Mouse (Mus musculus): Measurements from ENCODE around the gene Ptma. TPM values are rescaled to one million over a fixed set of nuclear protein-coding genes. Genes with fewer than 3 reads are reported as not detected.

Gene Ptma
- 3,893 and 3,930 TPM in 2 replicates for polyA plus RNA-seq (2011; ENCODE audit: insufficient read depth, insufficient read length, low read depth, missing spikeins)

DNA sequence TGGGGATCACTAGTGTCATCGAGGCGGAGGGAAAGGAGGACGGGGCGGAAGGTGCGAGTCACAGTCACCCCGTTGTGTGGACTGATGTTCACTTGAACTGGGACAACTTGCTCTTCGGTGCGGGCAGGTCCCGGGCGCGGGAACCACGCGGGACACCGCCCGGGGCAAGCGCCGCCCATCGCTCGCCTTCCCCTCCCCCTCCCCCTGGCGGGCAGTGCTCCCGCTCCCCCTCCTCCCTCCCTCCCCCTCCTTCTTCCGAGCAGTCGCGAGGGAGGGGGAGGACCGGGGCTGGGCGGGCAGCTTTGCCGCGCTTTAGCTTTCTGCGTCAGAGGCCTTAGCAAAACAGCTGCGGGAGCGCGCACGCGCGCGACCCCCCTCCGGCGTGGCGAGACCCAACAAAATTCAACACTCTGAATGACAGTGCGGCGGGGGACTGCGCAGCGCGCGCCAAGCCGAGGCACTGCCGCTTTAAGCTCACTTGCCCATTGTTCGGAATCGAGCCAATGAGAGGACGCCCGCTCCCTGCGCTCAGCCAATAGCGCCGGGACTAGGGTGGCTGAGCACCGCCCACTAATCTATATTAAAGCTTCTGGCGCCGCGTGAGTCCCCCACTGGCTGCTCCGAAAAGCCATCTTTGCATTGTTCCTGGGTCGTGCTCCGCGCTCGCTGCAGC lies at the start of gene Ptma:
Gene Ptma, plus strand, starts transcription at position 611 of the 673 bp plus-strand sequence.
- Histone ChIP-seq H3K4me3 (ENCODE audit: low read depth, low read length) (peak within 1 kb of the TSS; percentile 97), H3K27ac (ENCODE audit: insufficient read depth, low read length) (peak within 1 kb of the TSS; percentile 95), H3K27me3 (ENCODE audit: control insufficient read depth, insufficient read depth, low read length, poor library complexity, severe bottlenecking) (no peaks in the 10 kb centered on the region), H3K4me1 (ENCODE audit: control insufficient read depth, insufficient read depth, low read length) (peaks cover 4% of the 10 kb centered on the region), H3K9me3 (replicated peaks; ENCODE audit: control insufficient read depth, insufficient read depth, low read length, poor library complexity, severe bottlenecking) (no peaks in the 10 kb centered on the region), H3K9ac (ENCODE audit: low read depth, poor library complexity, severe bottlenecking) (peak within 1 kb of the TSS; percentile 99), H3K36me3 (ENCODE audit: control insufficient read depth, insufficient read depth, low read length, poor library complexity, severe bottlenecking) (peaks cover 36% of the 10 kb centered on the region)
- peak; percentile 64 for TF ChIP-seq EP300 (IDR thresholded peaks at IDR 0.05; ENCODE audit: insufficient read depth, low read depth, low read length)
- TF ChIP-seq POLR2A (IDR thresholded peaks at IDR 0.05; ENCODE audit: insufficient read depth, low read length): peak; percentile 31
- TF ChIP-seq CTCF (IDR thresholded peaks at IDR 0.05; ENCODE audit: low read depth, low read length): no peak

DNA sequence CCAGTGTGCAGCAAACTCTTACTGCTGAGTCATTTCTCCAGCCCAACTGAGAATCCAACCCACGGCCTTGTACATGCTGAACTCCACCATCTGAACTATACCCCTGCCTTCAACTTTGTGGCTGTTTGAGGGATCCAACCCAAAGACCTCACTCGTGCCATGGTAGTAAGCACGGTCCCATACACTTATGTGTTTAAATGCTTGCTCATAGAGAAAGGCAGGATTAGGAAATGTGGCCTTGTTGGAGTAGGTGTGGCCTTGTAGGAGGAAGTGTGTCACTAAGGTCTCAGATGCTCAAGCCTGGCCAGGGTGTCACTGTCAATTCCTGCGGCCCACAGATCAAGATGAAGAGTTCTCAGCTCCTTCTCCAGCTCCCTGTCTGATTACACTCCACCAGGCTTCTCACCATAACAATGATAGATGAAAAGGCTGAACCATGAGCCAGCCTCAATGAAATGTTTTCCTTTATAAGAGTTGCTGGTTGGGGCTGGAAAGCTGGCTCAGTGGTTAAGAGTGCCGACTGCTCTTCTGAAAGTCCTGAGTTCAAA lies 48.7 kb upstream of the Ptma start:
- Histone ChIP-seq H3K4me3 (ENCODE audit: low read depth, low read length) (no peak overlapping the region), H3K27ac (ENCODE audit: insufficient read depth, low read length) (no peak overlapping the region), H3K4me1 (ENCODE audit: control insufficient read depth, insufficient read depth, low read length) (peaks cover 6% of the 10 kb centered on the region), H3K9me3 (replicated peaks; ENCODE audit: control insufficient read depth, insufficient read depth, low read length, poor library complexity, severe bottlenecking) (no peaks in the 10 kb centered on the region), H3K27me3 (ENCODE audit: control insufficient read depth, insufficient read depth, low read length, poor library complexity, severe bottlenecking) (no peaks in the 10 kb centered on the region), H3K36me3 (ENCODE audit: control insufficient read depth, insufficient read depth, low read length, poor library complexity, severe bottlenecking) (no peaks in the 10 kb centered on the region), H3K9ac (ENCODE audit: low read depth, poor library complexity, severe bottlenecking) (no peak overlapping the region)
- no peak for TF ChIP-seq EP300 (IDR thresholded peaks at IDR 0.05; ENCODE audit: insufficient read depth, low read depth, low read length)
- no peak for TF ChIP-seq POLR2A (IDR thresholded peaks at IDR 0.05; ENCODE audit: insufficient read depth, low read length)
- no peak for TF ChIP-seq CTCF (IDR thresholded peaks at IDR 0.05; ENCODE audit: low read depth, low read length)

DNA sequence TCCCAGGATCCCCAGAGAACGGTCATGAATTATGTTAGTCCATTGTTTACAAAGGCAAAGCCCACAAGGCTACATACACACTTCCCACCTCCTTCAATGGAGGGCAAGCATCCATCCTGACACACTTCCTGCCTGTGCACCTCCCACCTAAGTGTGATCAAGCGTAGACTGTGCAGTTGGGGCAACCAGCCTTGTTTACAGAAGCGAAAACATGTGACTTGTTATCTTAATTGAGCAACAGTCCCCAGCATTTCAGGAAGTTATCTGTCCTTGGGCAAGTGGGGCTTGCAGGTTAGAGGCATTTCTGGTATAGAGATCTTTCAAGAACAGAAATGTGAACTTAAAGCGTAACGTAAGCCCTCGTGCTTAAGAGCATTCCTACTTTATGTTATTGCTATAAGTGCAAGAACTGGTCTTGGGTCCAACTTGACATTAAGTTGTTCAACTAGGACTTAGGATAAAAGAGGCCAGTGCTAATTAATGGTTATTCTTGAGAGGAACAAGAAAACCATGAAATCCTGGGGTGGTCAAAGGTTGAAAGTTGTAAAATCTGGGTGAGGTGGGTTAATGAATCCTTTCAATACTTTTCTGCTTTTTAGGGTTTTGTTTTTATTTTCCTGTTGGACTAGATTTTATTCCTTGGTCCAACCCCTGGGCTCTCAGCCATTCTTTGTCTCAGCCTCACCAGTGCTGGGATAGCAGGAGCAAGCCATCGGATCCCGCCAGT lies 47.3 kb upstream of the Ptma start:
- no peak overlapping the region for H3K27ac ChIP-seq (ENCODE audit: insufficient read depth, low read length)
- H3K9ac ChIP-seq (ENCODE audit: low read depth, poor library complexity, severe bottlenecking): no peak overlapping the region

DNA sequence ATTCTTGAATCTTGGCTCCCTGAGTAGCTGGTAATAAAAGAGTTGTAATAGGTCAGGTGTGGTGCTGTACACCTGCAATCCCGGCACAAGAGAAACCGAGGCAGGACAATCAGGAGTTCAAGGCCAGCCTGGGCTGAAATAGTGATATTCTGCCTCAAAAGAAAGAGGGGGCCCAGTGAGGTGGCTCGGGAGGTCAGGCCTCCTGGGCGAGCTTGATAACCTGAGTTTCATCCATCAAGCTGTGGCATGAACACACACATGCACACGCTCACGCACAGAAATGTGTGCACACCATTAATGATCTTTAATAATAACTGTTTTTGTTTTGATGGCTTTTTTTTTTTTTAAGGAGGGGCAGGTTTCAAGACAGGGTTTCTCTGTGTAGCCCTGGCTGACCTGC lies 46.2 kb upstream of the Ptma start:
- Histone ChIP-seq H3K4me1 (ENCODE audit: control insufficient read depth, insufficient read depth, low read length) (peaks cover 6% of the 10 kb centered on the region), H3K9me3 (replicated peaks; ENCODE audit: control insufficient read depth, insufficient read depth, low read length, poor library complexity, severe bottlenecking) (no peaks in the 10 kb centered on the region), H3K27ac (ENCODE audit: insufficient read depth, low read length) (no peak overlapping the region), H3K4me3 (ENCODE audit: low read depth, low read length) (no peak overlapping the region), H3K27me3 (ENCODE audit: control insufficient read depth, insufficient read depth, low read length, poor library complexity, severe bottlenecking) (no peaks in the 10 kb centered on the region), H3K9ac (ENCODE audit: low read depth, poor library complexity, severe bottlenecking) (no peak overlapping the region), H3K36me3 (ENCODE audit: control insufficient read depth, insufficient read depth, low read length, poor library complexity, severe bottlenecking) (no peaks in the 10 kb centered on the region)
- TF ChIP-seq EP300 (IDR thresholded peaks at IDR 0.05; ENCODE audit: insufficient read depth, low read depth, low read length): no peak
- TF ChIP-seq CTCF (IDR thresholded peaks at IDR 0.05; ENCODE audit: low read depth, low read length): no peak
- no peak for TF ChIP-seq POLR2A (IDR thresholded peaks at IDR 0.05; ENCODE audit: insufficient read depth, low read length)

More for the DNA sequence above, 47.3 kb upstream of the Ptma start:
- Histone ChIP-seq H3K27me3 (ENCODE audit: control insufficient read depth, insufficient read depth, low read length, poor library complexity, severe bottlenecking) (no peaks in the 10 kb centered on the region), H3K9me3 (replicated peaks; ENCODE audit: control insufficient read depth, insufficient read depth, low read length, poor library complexity, severe bottlenecking) (no peaks in the 10 kb centered on the region), H3K36me3 (ENCODE audit: control insufficient read depth, insufficient read depth, low read length, poor library complexity, severe bottlenecking) (no peaks in the 10 kb centered on the region), H3K4me3 (ENCODE audit: low read depth, low read length) (no peak overlapping the region), H3K4me1 (ENCODE audit: control insufficient read depth, insufficient read depth, low read length) (peaks cover 6% of the 10 kb centered on the region)
- TF ChIP-seq EP300 (IDR thresholded peaks at IDR 0.05; ENCODE audit: insufficient read depth, low read depth, low read length) (no peak), CTCF (IDR thresholded peaks at IDR 0.05; ENCODE audit: low read depth, low read length) (no peak), POLR2A (IDR thresholded peaks at IDR 0.05; ENCODE audit: insufficient read depth, low read length) (no peak)

DNA sequence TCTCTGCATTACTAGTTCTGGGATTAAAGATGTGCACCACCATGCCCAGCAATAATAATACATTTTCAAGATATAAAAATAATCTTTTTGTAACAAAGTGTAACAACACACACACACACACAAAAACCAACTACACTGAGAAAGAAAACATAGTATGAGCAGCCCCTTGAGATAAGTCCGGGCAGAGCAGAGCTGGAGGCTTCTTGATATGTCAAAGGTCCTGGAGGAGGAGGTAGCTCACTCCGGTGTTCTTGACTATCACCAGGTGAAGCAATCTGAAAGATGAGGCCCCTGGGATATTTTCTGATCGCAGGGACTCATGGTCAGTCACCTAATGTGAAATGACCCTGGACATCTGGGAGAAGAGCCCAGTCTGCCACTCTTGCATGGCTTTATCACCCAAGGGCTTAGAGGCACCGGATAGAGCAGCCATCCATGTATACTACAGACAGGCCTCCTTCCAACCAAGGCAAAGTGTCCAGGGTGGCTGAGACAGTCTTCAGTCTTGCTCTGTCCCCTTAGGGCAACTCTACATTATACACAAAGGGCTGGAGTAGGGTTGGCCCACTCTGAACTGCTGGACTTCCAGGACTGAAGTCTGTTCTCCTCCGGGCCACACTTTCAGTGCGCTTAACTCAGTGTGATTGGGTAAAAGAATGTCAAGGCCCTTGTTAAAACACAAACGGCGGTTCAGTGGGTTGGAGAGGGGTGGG lies 45.6 kb upstream of the Ptma start:
- Histone ChIP-seq H3K9ac (ENCODE audit: low read depth, poor library complexity, severe bottlenecking) (peak overlapping the region; percentile 13; the same call in 1 of the 2 replicates), H3K36me3 (ENCODE audit: control insufficient read depth, insufficient read depth, low read length, poor library complexity, severe bottlenecking) (no peaks in the 10 kb centered on the region), H3K4me1 (ENCODE audit: control insufficient read depth, insufficient read depth, low read length) (peaks cover 4% of the 10 kb centered on the region), H3K27ac (ENCODE audit: insufficient read depth, low read length) (peak overlapping the region; percentile 74), H3K4me3 (ENCODE audit: low read depth, low read length) (no peak overlapping the region), H3K27me3 (ENCODE audit: control insufficient read depth, insufficient read depth, low read length, poor library complexity, severe bottlenecking) (no peaks in the 10 kb centered on the region), H3K9me3 (replicated peaks; ENCODE audit: control insufficient read depth, insufficient read depth, low read length, poor library complexity, severe bottlenecking) (no peaks in the 10 kb centered on the region)
- no peak for TF ChIP-seq EP300 (IDR thresholded peaks at IDR 0.05; ENCODE audit: insufficient read depth, low read depth, low read length)
